Mouse (Mus musculus): Measurements from ENCODE around the gene Sema6d. TPM values are rescaled to one million over a fixed set of nuclear protein-coding genes. Genes with fewer than 3 reads are reported as not detected.

Sema6d gene
- polyA plus RNA-seq, 1 experiment: 9.1 TPM

- H3K4me1 ChIP-seq (ENCODE audit: control insufficient read depth, insufficient read depth, low read length): no peaks in the 10 kb centered on the region
- no peak overlapping the region for H3K4me3 ChIP-seq (ENCODE audit: insufficient read depth, low read length)
- H3K27ac ChIP-seq (ENCODE audit: insufficient read depth, low read depth, low read length): no peak overlapping the region
- TF ChIP-seq CTCF (IDR thresholded peaks at IDR 0.05; ENCODE audit: low read depth, low read length) (no peak), POLR2A (IDR thresholded peaks at IDR 0.05; ENCODE audit: borderline replicate concordance, low read depth, low read length) (no peak)
Measured at GRCm38 (mm10) chr2:124371363-124371762, 281.6 kb downstream of the Sema6d start.

GRCm38 (mm10) chr2:124385053-124385452, 295.3 kb downstream of the Sema6d start:
- TF ChIP-seq POLR2A (IDR thresholded peaks at IDR 0.05; ENCODE audit: borderline replicate concordance, low read depth, low read length): no peak
- TF ChIP-seq CTCF (IDR thresholded peaks at IDR 0.05; ENCODE audit: low read depth, low read length): no peak
- Histone ChIP-seq H3K4me3 (ENCODE audit: insufficient read depth, low read length) (no peak overlapping the region), H3K27ac (ENCODE audit: insufficient read depth, low read depth, low read length) (peak overlapping the region; percentile 35), H3K4me1 (ENCODE audit: control insufficient read depth, insufficient read depth, low read length) (peaks cover 7% of the 10 kb centered on the region; the same call in 1 of the 2 replicates)

GRCm38 (mm10) chr2:124385722-124386121, 296.0 kb downstream of the Sema6d start:
- H3K27ac ChIP-seq (ENCODE audit: insufficient read depth, low read depth, low read length): peak overlapping the region; percentile 35
- H3K4me3 ChIP-seq (ENCODE audit: insufficient read depth, low read length): no peak overlapping the region
- H3K4me1 ChIP-seq (ENCODE audit: control insufficient read depth, insufficient read depth, low read length): peaks cover 7% of the 10 kb centered on the region; the same call in 1 of the 2 replicates
- no peak for TF ChIP-seq CTCF (IDR thresholded peaks at IDR 0.05; ENCODE audit: low read depth, low read length)
- TF ChIP-seq POLR2A (IDR thresholded peaks at IDR 0.05; ENCODE audit: borderline replicate concordance, low read depth, low read length): no peak

- no peak overlapping the region for H3K4me3 ChIP-seq (ENCODE audit: insufficient read depth, low read length)
- TF ChIP-seq CTCF (IDR thresholded peaks at IDR 0.05; ENCODE audit: low read depth, low read length) (no peak), POLR2A (IDR thresholded peaks at IDR 0.05; ENCODE audit: borderline replicate concordance, low read depth, low read length) (no peak)
- peaks cover 7% of the 10 kb centered on the region; the same call in 1 of the 2 replicates for H3K4me1 ChIP-seq (ENCODE audit: control insufficient read depth, insufficient read depth, low read length)
- H3K27ac ChIP-seq (ENCODE audit: insufficient read depth, low read depth, low read length): no peak overlapping the region
Measured at GRCm38 (mm10) chr2:124388269-124388668, 298.5 kb downstream of the Sema6d start.

- no peak overlapping the region for H3K27ac ChIP-seq (ENCODE audit: insufficient read depth, low read depth, low read length)
- H3K4me3 ChIP-seq (ENCODE audit: insufficient read depth, low read length): no peak overlapping the region
- TF ChIP-seq CTCF (IDR thresholded peaks at IDR 0.05; ENCODE audit: low read depth, low read length) (no peak), POLR2A (IDR thresholded peaks at IDR 0.05; ENCODE audit: borderline replicate concordance, low read depth, low read length) (no peak)
- peaks cover 4% of the 10 kb centered on the region; the same call in 1 of the 2 replicates for H3K4me1 ChIP-seq (ENCODE audit: control insufficient read depth, insufficient read depth, low read length)
Measured at GRCm38 (mm10) chr2:124396733-124397132, 307.0 kb downstream of the Sema6d start.

- Histone ChIP-seq H3K4me3 (ENCODE audit: insufficient read depth, low read length) (no peak overlapping the region), H3K4me1 (ENCODE audit: control insufficient read depth, insufficient read depth, low read length) (peaks cover 4% of the 10 kb centered on the region; the same call in 1 of the 2 replicates), H3K27ac (ENCODE audit: insufficient read depth, low read depth, low read length) (no peak overlapping the region)
- TF ChIP-seq POLR2A (IDR thresholded peaks at IDR 0.05; ENCODE audit: borderline replicate concordance, low read depth, low read length) (no peak), CTCF (IDR thresholded peaks at IDR 0.05; ENCODE audit: low read depth, low read length) (no peak)
Measured at GRCm38 (mm10) chr2:124397304-124397703, 307.5 kb downstream of the Sema6d start.

- peaks cover 4% of the 10 kb centered on the region; the same call in 1 of the 2 replicates for H3K4me1 ChIP-seq (ENCODE audit: control insufficient read depth, insufficient read depth, low read length)
- H3K27ac ChIP-seq (ENCODE audit: insufficient read depth, low read depth, low read length): no peak overlapping the region
- no peak overlapping the region for H3K4me3 ChIP-seq (ENCODE audit: insufficient read depth, low read length)
- TF ChIP-seq POLR2A (IDR thresholded peaks at IDR 0.05; ENCODE audit: borderline replicate concordance, low read depth, low read length): no peak
- no peak for TF ChIP-seq CTCF (IDR thresholded peaks at IDR 0.05; ENCODE audit: low read depth, low read length)
Measured at GRCm38 (mm10) chr2:124399611-124400010, 309.8 kb downstream of the Sema6d start.

GRCm38 (mm10) chr2:124401727-124402380, 312.1 kb downstream of the Sema6d start:
- Histone ChIP-seq H3K4me3 (ENCODE audit: insufficient read depth, low read length) (no peak overlapping the region), H3K4me1 (ENCODE audit: control insufficient read depth, insufficient read depth, low read length) (no peaks in the 10 kb centered on the region), H3K27ac (ENCODE audit: insufficient read depth, low read depth, low read length) (no peak overlapping the region)
- no peak for TF ChIP-seq CTCF (IDR thresholded peaks at IDR 0.05; ENCODE audit: low read depth, low read length)
- TF ChIP-seq POLR2A (IDR thresholded peaks at IDR 0.05; ENCODE audit: borderline replicate concordance, low read depth, low read length): no peak

- no peaks in the 10 kb centered on the region for H3K4me1 ChIP-seq (ENCODE audit: control insufficient read depth, insufficient read depth, low read length)
- H3K4me3 ChIP-seq (ENCODE audit: insufficient read depth, low read length): no peak overlapping the region
- no peak for TF ChIP-seq POLR2A (IDR thresholded peaks at IDR 0.05; ENCODE audit: borderline replicate concordance, low read depth, low read length)
- no peak for TF ChIP-seq CTCF (IDR thresholded peaks at IDR 0.05; ENCODE audit: low read depth, low read length)
- H3K27ac ChIP-seq (ENCODE audit: insufficient read depth, low read depth, low read length): no peak overlapping the region
Measured at GRCm38 (mm10) chr2:124403571-124403970, 313.8 kb downstream of the Sema6d start.

- H3K27ac ChIP-seq (ENCODE audit: insufficient read depth, low read depth, low read length): no peak overlapping the region
- TF ChIP-seq POLR2A (IDR thresholded peaks at IDR 0.05; ENCODE audit: borderline replicate concordance, low read depth, low read length) (no peak), CTCF (IDR thresholded peaks at IDR 0.05; ENCODE audit: low read depth, low read length) (no peak)
- H3K4me3 ChIP-seq (ENCODE audit: insufficient read depth, low read length): no peak overlapping the region
- H3K4me1 ChIP-seq (ENCODE audit: control insufficient read depth, insufficient read depth, low read length): no peaks in the 10 kb centered on the region
Measured at GRCm38 (mm10) chr2:124403981-124404380, 314.2 kb downstream of the Sema6d start.
